Mouse (Mus musculus) kidney, embryonic 14.5 days (tissue): ENCODE results near the gene Kcne2. TPM values are rescaled to one million over a fixed set of nuclear protein-coding genes. Genes with fewer than 3 reads are reported as not detected.

Experiments used
- ATAC-seq: fragments of 200-750 bp; cut with Nextera tagmentation; 2 replicates; pipeline ENCODE4 v1.8.0; 2017; ENCODE audit warnings: moderate number of reproducible peaks, mild to moderate bottlenecking, moderate TSS enrichment, moderate library complexity; ENCODE audit not compliant: low FRiP score, low TSS enrichment
- H3K27ac ChIP-seq: fragments of 300-500 bp; sonication (generic); 2 replicates; pipeline ENCODE4 v1.5.1; 2014; ENCODE audit warnings: low read depth, mild to moderate bottlenecking, low read length, moderate library complexity, mixed read lengths
- H3K27me3 ChIP-seq: fragments of 300-500 bp; sonication (generic); 2 replicates; pipeline ENCODE4 v1.6.1; 2014; ENCODE audit warnings: mild to moderate bottlenecking, low read length; ENCODE audit not compliant: control insufficient read depth, insufficient read depth
- H3K36me3 ChIP-seq: fragments of 300-500 bp; sonication (generic); 2 replicates; pipeline ENCODE4 v1.6.1; 2014; ENCODE audit warnings: low read length, mixed read lengths; ENCODE audit not compliant: control insufficient read depth, insufficient read depth
- H3K4me1 ChIP-seq: fragments of 300-500 bp; sonication (generic); 2 replicates; pipeline ENCODE4 v1.6.1; 2014; ENCODE audit warnings: low read length, mixed read lengths; ENCODE audit not compliant: control insufficient read depth, insufficient read depth
- H3K4me2 ChIP-seq: fragments of 300-500 bp; sonication (generic); replicated peaks from 2 replicates; pipeline ENCODE4 v1.6.1; 2014; ENCODE audit warnings: low read depth, mild to moderate bottlenecking, low read length
- H3K4me3 ChIP-seq: fragments of 300-500 bp; sonication (generic); 2 replicates; pipeline ENCODE4 v1.5.1; 2014; ENCODE audit warnings: mild to moderate bottlenecking, low read length
- H3K9ac ChIP-seq: fragments of 300-500 bp; sonication (generic); 2 replicates; pipeline ENCODE4 v1.6.1; 2014; ENCODE audit warnings: low read depth, mild to moderate bottlenecking, low read length, moderate library complexity
- H3K9me3 ChIP-seq: fragments of 300-500 bp; sonication (generic); 2 replicates; pipeline ENCODE4 v1.6.1; 2016; ENCODE audit warnings: low read length; ENCODE audit not compliant: control insufficient read depth
- WGBS: fragments of 180-500 bp; shearing (Covaris S2); extraction: QIAGEN DNeasy Blood & Tissue Kit; methylation state at CpG from one replicate; pipeline ENCODE4 v1.1.7; 2014; 5-methylcytosine and 5-hydroxymethylcytosine counted together
- polyA plus RNA-seq: library from polyadenylated mRNA; unstranded; fragments of >200 nt; fragmentation: Nextera tagmentation; extraction: Ambion mirVana; gene quantifications from 2 replicates; pipeline ENCODE4 v1.2.1, GENCODE M21; 2014

Kcne2 gene
- polyA plus RNA-seq, 1 experiment from 2014 or later, result not detected

GRCm38 (mm10) chr16:92319353-92320109, 27.3 kb downstream of the Kcne2 start:
- H3K27me3 ChIP-seq, result no peaks in the 10 kb centered on the region
- no peak overlapping the region for H3K27ac ChIP-seq
- 67% methylated on average over 20 of the region's 20 CpGs for WGBS
- H3K9ac ChIP-seq, result no peak overlapping the region
- no peak overlapping the region for H3K4me3 ChIP-seq
- no peak overlapping the region for H3K4me2 ChIP-seq
- H3K9me3 ChIP-seq, result no peaks in the 10 kb centered on the region
- no peak for ATAC-seq
- 0 out of 2 replicates have a peak, but pooled peaks cover 1% of the 10 kb centered on the region for H3K4me1 ChIP-seq
- 0 out of 2 replicates have a peak, but pooled peaks cover 3% of the 10 kb centered on the region for H3K36me3 ChIP-seq

- H3K4me2 ChIP-seq, result no peak overlapping the region
- H3K9me3 ChIP-seq, result no peaks in the 10 kb centered on the region
- no peak for ATAC-seq
- H3K27me3 ChIP-seq, result no peaks in the 10 kb centered on the region
- H3K9ac ChIP-seq, result no peak overlapping the region
- no peak overlapping the region for H3K4me3 ChIP-seq
- H3K4me1 ChIP-seq, result no peaks in the 10 kb centered on the region
- H3K27ac ChIP-seq, result no peak overlapping the region
- 84% methylated on average over 3 of the region's 3 CpGs for WGBS
- 0 out of 2 replicates have a peak, but pooled peaks cover 3% of the 10 kb centered on the region for H3K36me3 ChIP-seq
Observed at GRCm38 (mm10) chr16:92320361-92320760, 28.2 kb downstream of the Kcne2 start.

- H3K4me1 ChIP-seq, result no peaks in the 10 kb centered on the region
- H3K9me3 ChIP-seq, result no peaks in the 10 kb centered on the region
- no peak within 1 kb of the TSS for H3K4me2 ChIP-seq
- no peaks in the 10 kb centered on the region for H3K27me3 ChIP-seq
- ATAC-seq, result no peak
- H3K27ac ChIP-seq, result no peak within 1 kb of the TSS
- H3K36me3 ChIP-seq, result 0 out of 2 replicates have a peak, but pooled peaks cover under 1% of the 10 kb centered on the region
- no peak within 1 kb of the TSS for H3K9ac ChIP-seq
- no peak within 1 kb of the TSS for H3K4me3 ChIP-seq
- WGBS, result 88% methylated on average over 8 of the region's 8 CpGs
Observed at GRCm38 (mm10) chr16:92321341-92321740, 29.2 kb downstream of the Kcne2 start, which contains the start of gene Fam243. Gene Fam243, minus strand, starts transcription at chr16:92321441.

GRCm38 (mm10) chr16:92324309-92325061, 32.3 kb downstream of the Kcne2 start:
- WGBS, result 59% methylated on average over 7 of the region's 7 CpGs
- no peak for ATAC-seq
- Histone ChIP-seq H3K36me3 (no peaks in the 10 kb centered on the region), H3K4me1 (no peaks in the 10 kb centered on the region), H3K4me3 (no peak overlapping the region), H3K27me3 (no peaks in the 10 kb centered on the region), H3K9me3 (no peaks in the 10 kb centered on the region), H3K9ac (no peak overlapping the region), H3K27ac (no peak overlapping the region), H3K4me2 (no peak overlapping the region)

- Histone ChIP-seq H3K9ac (no peak overlapping the region), H3K4me2 (no peak overlapping the region), H3K4me1 (no peaks in the 10 kb centered on the region), H3K27me3 (no peaks in the 10 kb centered on the region), H3K4me3 (no peak overlapping the region), H3K27ac (no peak overlapping the region), H3K36me3 (no peaks in the 10 kb centered on the region), H3K9me3 (no peaks in the 10 kb centered on the region)
- WGBS, result 79% methylated on average over 1 of the region's 1 CpGs
- ATAC-seq, result no peak
Observed at GRCm38 (mm10) chr16:92325062-92325406, 32.8 kb downstream of the Kcne2 start.

GRCm38 (mm10) chr16:92327911-92328310, 35.7 kb downstream of the Kcne2 start:
- no peak overlapping the region for H3K27ac ChIP-seq
- WGBS, result 73% methylated on average over 10 of the region's 10 CpGs
- H3K36me3 ChIP-seq, result no peaks in the 10 kb centered on the region
- no peak overlapping the region for H3K4me2 ChIP-seq
- H3K4me3 ChIP-seq, result no peak overlapping the region
- no peaks in the 10 kb centered on the region for H3K9me3 ChIP-seq
- no peak overlapping the region for H3K9ac ChIP-seq
- H3K27me3 ChIP-seq, result no peaks in the 10 kb centered on the region
- 0 out of 2 replicates have a peak, but pooled peaks cover 6% of the 10 kb centered on the region for H3K4me1 ChIP-seq
- no peak for ATAC-seq

- H3K27ac ChIP-seq, result no peak overlapping the region
- H3K4me3 ChIP-seq, result no peak overlapping the region
- 46% methylated on average over 5 of the region's 5 CpGs for WGBS
- ATAC-seq, result 0 out of 2 replicates have a peak, but pooled peaks have one; percentile 55
- H3K4me2 ChIP-seq, result no peak overlapping the region
- no peaks in the 10 kb centered on the region for H3K9me3 ChIP-seq
- 0 out of 2 replicates have a peak, but pooled peaks cover 6% of the 10 kb centered on the region for H3K4me1 ChIP-seq
- H3K27me3 ChIP-seq, result no peaks in the 10 kb centered on the region
- H3K36me3 ChIP-seq, result no peaks in the 10 kb centered on the region
- H3K9ac ChIP-seq, result no peak overlapping the region
Observed at GRCm38 (mm10) chr16:92330966-92331365, 38.8 kb downstream of the Kcne2 start.

- no peak overlapping the region for H3K9ac ChIP-seq
- H3K4me2 ChIP-seq, result no peak overlapping the region; the same call in 1 of the 2 replicates
- 59% methylated on average over 9 of the region's 9 CpGs for WGBS
- ATAC-seq, result no peak
- no peak overlapping the region for H3K4me3 ChIP-seq
- 0 out of 2 replicates have a peak, but pooled peaks cover 6% of the 10 kb centered on the region for H3K4me1 ChIP-seq
- H3K27me3 ChIP-seq, result no peaks in the 10 kb centered on the region
- H3K9me3 ChIP-seq, result no peaks in the 10 kb centered on the region
- no peak overlapping the region for H3K27ac ChIP-seq
- no peaks in the 10 kb centered on the region for H3K36me3 ChIP-seq
Observed at GRCm38 (mm10) chr16:92334600-92334999, 42.4 kb downstream of the Kcne2 start.

GRCm38 (mm10) chr16:92336280-92336679, 44.1 kb downstream of the Kcne2 start:
- 7% methylated on average over 9 of the region's 9 CpGs for WGBS
- Histone ChIP-seq H3K27me3 (no peaks in the 10 kb centered on the region), H3K4me2 (peak overlapping the region; percentile 1; the same call in 1 of the 2 replicates), H3K36me3 (no peaks in the 10 kb centered on the region), H3K4me3 (no peak overlapping the region), H3K9me3 (no peaks in the 10 kb centered on the region), H3K4me1 (peaks cover 18% of the 10 kb centered on the region; the same call in 1 of the 2 replicates), H3K9ac (no peak overlapping the region), H3K27ac (no peak overlapping the region)
- peak; percentile 37; the same call in 1 of the 2 replicates for ATAC-seq
